Mouse (Mus musculus): ENCODE data around the gene Fbln2. TPM values are rescaled to one million over a fixed set of nuclear protein-coding genes. Genes with fewer than 3 reads are reported as not detected.

Gene Fbln2
- polyA plus RNA-seq, 1 experiment: 2.4 TPM

DNA sequence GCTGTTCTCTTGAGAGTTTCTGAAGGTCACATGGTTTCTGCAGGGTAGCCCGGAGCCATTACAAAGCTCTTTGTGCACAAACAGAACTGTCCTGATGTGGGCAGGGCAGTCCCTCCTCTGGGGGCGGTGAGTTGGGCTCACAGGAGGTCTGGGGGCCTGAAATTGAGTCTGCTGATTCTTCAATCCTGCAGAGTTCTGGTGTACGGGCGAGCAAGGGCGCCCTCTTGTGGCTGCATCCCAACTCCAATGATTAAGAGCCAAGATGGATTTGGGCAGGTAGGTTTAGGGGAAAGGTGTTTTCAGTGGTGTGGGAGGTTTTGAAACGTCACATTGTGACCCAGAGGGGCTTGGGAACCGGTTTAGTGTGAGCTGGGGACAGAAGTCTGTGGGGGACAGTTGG lies 65.3 kb downstream of the Fbln2 start:
- TF ChIP-seq CTCF (IDR thresholded peaks at IDR 0.05; ENCODE audit: control insufficient read depth, insufficient read depth, insufficient replicate concordance, low read depth, low read length) (peak; percentile 78), POLR2A (IDR thresholded peaks at IDR 0.05; ENCODE audit: control insufficient read depth, low read depth, low read length) (no peak)
- H3K27ac ChIP-seq (ENCODE audit: control insufficient read depth, insufficient read depth, low read depth, low read length): no peak overlapping the region
- no peaks in the 10 kb centered on the region for H3K4me1 ChIP-seq (ENCODE audit: control insufficient read depth, insufficient read depth, low read length)
- no peaks in the 10 kb centered on the region for H3K36me3 ChIP-seq (ENCODE audit: control insufficient read depth, insufficient read depth, low read length)
- no peaks in the 10 kb centered on the region for H3K27me3 ChIP-seq (ENCODE audit: control insufficient read depth, insufficient read depth, low read length)
- no peak overlapping the region for H3K4me3 ChIP-seq (ENCODE audit: control insufficient read depth, low read depth, low read length)

DNA sequence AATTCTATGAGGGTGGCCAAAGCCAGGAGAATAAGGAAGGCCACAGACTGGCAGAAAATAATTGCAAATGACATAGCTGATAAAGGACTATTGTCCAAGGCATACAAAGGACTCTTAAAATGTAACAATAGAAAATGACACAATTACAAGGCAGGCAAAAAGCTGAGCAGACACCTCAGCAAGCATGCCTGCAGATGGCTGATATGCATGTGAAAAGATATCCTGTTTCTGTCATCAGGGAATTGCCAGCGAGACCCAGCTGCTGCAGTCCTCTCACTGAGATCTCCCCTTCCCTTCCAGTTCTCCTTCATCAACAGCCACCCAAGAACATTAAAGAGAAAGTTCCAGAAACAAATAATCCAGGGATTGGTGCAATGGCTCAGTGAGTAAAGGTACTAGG lies 66.0 kb downstream of the Fbln2 start:
- no peaks in the 10 kb centered on the region for H3K36me3 ChIP-seq (ENCODE audit: control insufficient read depth, insufficient read depth, low read length)
- H3K4me3 ChIP-seq (ENCODE audit: control insufficient read depth, low read depth, low read length): no peak overlapping the region
- TF ChIP-seq CTCF (IDR thresholded peaks at IDR 0.05; ENCODE audit: control insufficient read depth, insufficient read depth, insufficient replicate concordance, low read depth, low read length) (no peak), POLR2A (IDR thresholded peaks at IDR 0.05; ENCODE audit: control insufficient read depth, low read depth, low read length) (no peak)
- H3K27ac ChIP-seq (ENCODE audit: control insufficient read depth, insufficient read depth, low read depth, low read length): no peak overlapping the region
- no peaks in the 10 kb centered on the region for H3K4me1 ChIP-seq (ENCODE audit: control insufficient read depth, insufficient read depth, low read length)
- H3K27me3 ChIP-seq (ENCODE audit: control insufficient read depth, insufficient read depth, low read length): no peaks in the 10 kb centered on the region

DNA sequence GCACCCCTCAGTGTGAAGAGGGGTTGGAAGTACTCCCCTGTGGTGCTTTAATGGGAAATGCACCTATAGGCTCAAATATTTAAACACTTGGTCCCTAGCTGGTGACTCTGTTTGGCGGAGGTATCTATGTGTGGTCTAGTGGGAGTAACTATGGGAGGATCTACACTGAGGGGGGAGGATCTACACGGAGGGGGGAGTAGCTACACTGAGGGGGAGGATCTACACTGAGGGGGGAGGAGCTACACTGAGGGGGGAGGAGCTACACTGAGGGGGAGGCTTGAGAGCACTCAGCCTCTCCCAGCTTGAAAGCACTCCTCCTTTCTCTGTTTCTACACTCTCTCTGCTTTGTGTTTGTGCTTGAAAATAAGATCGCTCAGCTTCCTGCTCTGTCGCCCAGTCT lies 67.2 kb downstream of the Fbln2 start:
- Histone ChIP-seq H3K27me3 (ENCODE audit: control insufficient read depth, insufficient read depth, low read length) (no peaks in the 10 kb centered on the region), H3K36me3 (ENCODE audit: control insufficient read depth, insufficient read depth, low read length) (no peaks in the 10 kb centered on the region), H3K4me1 (ENCODE audit: control insufficient read depth, insufficient read depth, low read length) (no peaks in the 10 kb centered on the region), H3K4me3 (ENCODE audit: control insufficient read depth, low read depth, low read length) (no peak overlapping the region), H3K27ac (ENCODE audit: control insufficient read depth, insufficient read depth, low read depth, low read length) (no peak overlapping the region)
- TF ChIP-seq POLR2A (IDR thresholded peaks at IDR 0.05; ENCODE audit: control insufficient read depth, low read depth, low read length) (no peak), CTCF (IDR thresholded peaks at IDR 0.05; ENCODE audit: control insufficient read depth, insufficient read depth, insufficient replicate concordance, low read depth, low read length) (no peak)

DNA sequence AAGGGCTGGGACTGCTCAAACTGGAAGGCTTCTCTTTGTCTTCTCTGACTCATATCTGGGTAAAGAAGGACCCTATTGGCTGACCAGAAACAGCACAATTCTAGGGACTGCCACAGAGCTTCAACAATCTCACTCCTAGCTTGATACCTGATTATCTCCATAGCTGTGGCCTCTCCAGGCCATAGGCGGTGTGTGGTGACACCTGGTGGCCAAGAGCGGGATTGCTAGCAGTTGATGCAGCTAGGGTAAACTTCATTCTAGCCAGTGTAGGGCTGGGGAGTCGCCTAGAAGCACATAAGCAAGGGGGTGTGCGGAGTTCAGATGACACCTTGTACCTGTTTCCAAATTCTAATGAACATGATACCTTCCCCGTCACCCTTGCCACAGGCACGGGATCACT lies 69.0 kb downstream of the Fbln2 start:
- H3K27ac ChIP-seq (ENCODE audit: control insufficient read depth, insufficient read depth, low read depth, low read length): no peak overlapping the region
- no peaks in the 10 kb centered on the region for H3K36me3 ChIP-seq (ENCODE audit: control insufficient read depth, insufficient read depth, low read length)
- H3K27me3 ChIP-seq (ENCODE audit: control insufficient read depth, insufficient read depth, low read length): no peaks in the 10 kb centered on the region
- peak; percentile 97 for TF ChIP-seq CTCF (IDR thresholded peaks at IDR 0.05; ENCODE audit: control insufficient read depth, insufficient read depth, insufficient replicate concordance, low read depth, low read length)
- no peak for TF ChIP-seq POLR2A (IDR thresholded peaks at IDR 0.05; ENCODE audit: control insufficient read depth, low read depth, low read length)
- peaks cover 6% of the 10 kb centered on the region; the same call in 1 of the 2 replicates for H3K4me1 ChIP-seq (ENCODE audit: control insufficient read depth, insufficient read depth, low read length)
- no peak overlapping the region for H3K4me3 ChIP-seq (ENCODE audit: control insufficient read depth, low read depth, low read length)

DNA sequence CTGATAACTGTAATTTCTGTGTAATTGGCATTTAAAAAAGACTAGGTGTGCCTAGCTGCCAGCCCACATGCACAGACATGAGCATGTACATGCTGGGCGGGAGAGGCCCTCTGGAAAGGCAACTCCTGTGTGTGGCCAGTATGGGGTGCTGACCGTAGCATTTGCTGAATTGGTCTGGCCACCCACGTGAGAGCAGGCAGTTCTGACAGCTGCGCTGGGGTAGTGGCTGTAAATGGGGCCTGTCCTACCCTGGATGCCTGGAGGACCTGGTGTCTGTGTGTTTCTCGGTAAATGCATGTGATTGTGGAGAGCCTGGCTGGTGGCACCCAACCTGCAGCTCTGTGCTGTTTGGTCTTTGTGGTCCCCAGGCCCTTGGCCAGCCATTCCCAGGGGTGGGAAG lies 69.5 kb downstream of the Fbln2 start:
- Histone ChIP-seq H3K4me1 (ENCODE audit: control insufficient read depth, insufficient read depth, low read length) (peaks cover 6% of the 10 kb centered on the region; the same call in 1 of the 2 replicates), H3K27ac (ENCODE audit: control insufficient read depth, insufficient read depth, low read depth, low read length) (no peak overlapping the region)

DNA sequence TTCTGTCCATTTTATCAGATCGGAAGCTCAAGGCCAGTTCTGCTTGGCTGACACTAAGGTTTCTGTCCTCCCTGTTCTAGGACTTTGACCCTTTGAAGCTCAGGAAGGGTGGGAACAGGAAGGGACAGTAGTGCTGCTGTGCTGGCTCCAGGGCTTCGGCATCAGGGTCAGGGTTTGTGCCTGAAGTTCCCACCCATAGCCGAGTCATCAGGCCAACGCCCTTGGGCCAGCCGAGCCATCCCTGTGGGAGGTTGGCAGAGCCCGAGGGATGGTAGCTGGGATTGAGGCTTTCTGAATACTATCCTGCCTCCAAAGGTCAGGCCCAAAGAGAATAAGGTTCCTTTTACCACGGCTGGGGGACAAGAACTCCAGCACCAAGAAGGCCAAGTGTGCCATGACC lies 70.8 kb downstream of the Fbln2 start:
- no peak overlapping the region for H3K4me3 ChIP-seq (ENCODE audit: control insufficient read depth, low read depth, low read length)
- H3K4me1 ChIP-seq (ENCODE audit: control insufficient read depth, insufficient read depth, low read length): peaks cover 6% of the 10 kb centered on the region; the same call in 1 of the 2 replicates
- no peaks in the 10 kb centered on the region for H3K27me3 ChIP-seq (ENCODE audit: control insufficient read depth, insufficient read depth, low read length)
- TF ChIP-seq CTCF (IDR thresholded peaks at IDR 0.05; ENCODE audit: control insufficient read depth, insufficient read depth, insufficient replicate concordance, low read depth, low read length): no peak
- no peak for TF ChIP-seq POLR2A (IDR thresholded peaks at IDR 0.05; ENCODE audit: control insufficient read depth, low read depth, low read length)
- H3K27ac ChIP-seq (ENCODE audit: control insufficient read depth, insufficient read depth, low read depth, low read length): no peak overlapping the region
- no peaks in the 10 kb centered on the region for H3K36me3 ChIP-seq (ENCODE audit: control insufficient read depth, insufficient read depth, low read length)

More for the DNA sequence above, 69.5 kb downstream of the Fbln2 start:
- Histone ChIP-seq H3K4me3 (ENCODE audit: control insufficient read depth, low read depth, low read length) (no peak overlapping the region), H3K27me3 (ENCODE audit: control insufficient read depth, insufficient read depth, low read length) (no peaks in the 10 kb centered on the region), H3K36me3 (ENCODE audit: control insufficient read depth, insufficient read depth, low read length) (no peaks in the 10 kb centered on the region)
- TF ChIP-seq POLR2A (IDR thresholded peaks at IDR 0.05; ENCODE audit: control insufficient read depth, low read depth, low read length) (no peak), CTCF (IDR thresholded peaks at IDR 0.05; ENCODE audit: control insufficient read depth, insufficient read depth, insufficient replicate concordance, low read depth, low read length) (no peak)

DNA sequence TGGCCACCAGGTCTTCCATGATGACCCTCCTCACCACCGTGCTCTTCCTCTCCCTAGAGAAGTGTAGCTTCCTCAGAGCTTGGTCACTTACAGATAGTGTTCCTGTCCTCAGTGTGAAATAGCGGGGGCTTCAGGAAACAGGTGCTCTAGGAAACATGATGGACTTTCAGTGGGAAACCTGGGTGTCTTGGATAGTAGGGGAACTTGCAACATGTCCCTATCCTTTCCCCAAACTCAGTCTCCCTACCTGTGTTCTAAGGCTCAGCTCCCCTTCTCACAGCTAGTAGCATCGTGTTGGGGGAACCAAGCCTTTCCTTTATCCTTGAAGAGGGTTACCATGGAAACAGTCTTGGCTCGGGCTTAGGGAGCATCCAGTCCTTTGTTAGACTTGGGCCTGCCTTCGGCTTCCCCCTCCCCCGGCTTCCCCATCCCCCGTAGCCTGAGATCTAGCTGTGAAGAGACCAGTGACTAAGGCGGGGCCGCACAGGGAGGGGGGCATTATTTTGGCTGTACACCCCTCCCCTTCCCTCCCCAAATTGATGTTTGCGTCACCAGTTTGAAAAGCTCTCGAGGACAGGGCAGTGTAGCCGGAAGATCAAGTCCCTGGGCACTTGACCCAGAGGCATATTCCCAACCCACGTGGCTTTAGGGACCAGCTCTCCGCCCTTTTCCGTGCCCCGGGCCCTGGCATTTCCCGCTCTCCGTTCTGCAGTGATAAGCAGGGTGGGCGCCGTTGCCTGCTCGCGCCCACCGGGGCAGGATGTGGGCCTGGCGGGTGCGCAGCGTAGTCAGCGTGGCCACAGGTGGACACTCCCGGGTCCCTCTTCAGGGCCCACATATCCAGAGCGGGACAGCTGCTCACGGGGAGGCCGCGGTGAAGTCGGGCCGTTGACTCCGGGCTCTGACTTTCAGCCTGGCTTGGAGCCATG lies 72.5 kb downstream of the Fbln2 start:
- H3K27me3 ChIP-seq (ENCODE audit: control insufficient read depth, insufficient read depth, low read length): no peaks in the 10 kb centered on the region
- H3K4me1 ChIP-seq (ENCODE audit: control insufficient read depth, insufficient read depth, low read length): peaks cover 6% of the 10 kb centered on the region; the same call in 1 of the 2 replicates
- TF ChIP-seq POLR2A (IDR thresholded peaks at IDR 0.05; ENCODE audit: control insufficient read depth, low read depth, low read length): no peak
- TF ChIP-seq CTCF (IDR thresholded peaks at IDR 0.05; ENCODE audit: control insufficient read depth, insufficient read depth, insufficient replicate concordance, low read depth, low read length): no peak
- H3K36me3 ChIP-seq (ENCODE audit: control insufficient read depth, insufficient read depth, low read length): no peaks in the 10 kb centered on the region
- no peak overlapping the region for H3K27ac ChIP-seq (ENCODE audit: control insufficient read depth, insufficient read depth, low read depth, low read length)
- peak overlapping the region; percentile 28 for H3K4me3 ChIP-seq (ENCODE audit: control insufficient read depth, low read depth, low read length)
